Mouse (Mus musculus): Measurements from ENCODE around the gene Igsf8. TPM values are rescaled to one million over a fixed set of nuclear protein-coding genes. Genes with fewer than 3 reads are reported as not detected.

The Igsf8 gene
- polyA plus RNA-seq, 1 experiment from 2014 or later = 24.7 TPM

- Histone ChIP-seq H3K36me3 (ENCODE audit: control insufficient read depth, insufficient read depth, low read length) (0 out of 2 replicates have a peak, but pooled peaks cover 6% of the 10 kb centered on the region), H3K9ac (ENCODE audit: low read length) (no peak overlapping the region), H3K27ac (replicated peaks in 1 of 2; ENCODE audit: control insufficient read depth in 1 of 2, insufficient read depth in 1 of 2, low read depth in 2 of 2, low read length in 2 of 2) (no peak overlapping the region), H3K9me3 (ENCODE audit: control insufficient read depth, low read length) (peaks cover 5% of the 10 kb centered on the region; the same call in 1 of the 2 replicates), H3K4me2 (ENCODE audit: low read length) (no peak overlapping the region), H3K4me1 (ENCODE audit: control insufficient read depth in 2 of 2, insufficient read depth in 2 of 2, low read length in 2 of 2) (no peaks in the 10 kb centered on the region), H3K4me3 (ENCODE audit: control insufficient read depth in 1 of 2, insufficient read depth in 1 of 2, low read depth in 1 of 2, low read length in 2 of 2) (no peak overlapping the region), H3K27me3 (ENCODE audit: control insufficient read depth, insufficient read depth, low read length) (peaks cover 58% of the 10 kb centered on the region)
- WGBS = 10% methylated on average over 7 of the region's 7 CpGs
- no peak for ATAC-seq (ENCODE audit: insufficient number of reproducible peaks, insufficient read depth, low FRiP score, low read depth)
These were observed 63.3 kb downstream of the Igsf8 start for GRCm38 (mm10) chr1:172324725-172325124.

- peaks cover 67% of the 10 kb centered on the region for H3K27me3 ChIP-seq (ENCODE audit: control insufficient read depth, insufficient read depth, low read length)
- H3K4me1 ChIP-seq (ENCODE audit: control insufficient read depth in 2 of 2, insufficient read depth in 2 of 2, low read length in 2 of 2) = no peaks in the 10 kb centered on the region
- no peak for ATAC-seq (ENCODE audit: insufficient number of reproducible peaks, insufficient read depth, low FRiP score, low read depth)
- H3K9me3 ChIP-seq (ENCODE audit: control insufficient read depth, low read length) = peaks cover 5% of the 10 kb centered on the region; the same call in 1 of the 2 replicates
- no peak overlapping the region for H3K27ac ChIP-seq (replicated peaks in 1 of 2; ENCODE audit: control insufficient read depth in 1 of 2, insufficient read depth in 1 of 2, low read depth in 2 of 2, low read length in 2 of 2)
- peak overlapping the region; percentile 80 for H3K4me2 ChIP-seq (ENCODE audit: low read length)
- H3K36me3 ChIP-seq (ENCODE audit: control insufficient read depth, insufficient read depth, low read length) = no peaks in the 10 kb centered on the region
- 18% methylated on average over 87 of the region's 94 CpGs for WGBS
- H3K4me3 ChIP-seq (ENCODE audit: control insufficient read depth in 1 of 2, insufficient read depth in 1 of 2, low read depth in 1 of 2, low read length in 2 of 2) = peak overlapping the region; percentile 46 to 47
- peak overlapping the region; percentile 54; the same call in 1 of the 2 replicates for H3K9ac ChIP-seq (ENCODE audit: low read length)
These were observed 64.5 kb downstream of the Igsf8 start for GRCm38 (mm10) chr1:172325680-172326535.

- Histone ChIP-seq H3K9ac (ENCODE audit: low read length) (no peak overlapping the region), H3K9me3 (ENCODE audit: control insufficient read depth, low read length) (peaks cover 5% of the 10 kb centered on the region; the same call in 1 of the 2 replicates), H3K27ac (replicated peaks in 1 of 2; ENCODE audit: control insufficient read depth in 1 of 2, insufficient read depth in 1 of 2, low read depth in 2 of 2, low read length in 2 of 2) (no peak overlapping the region), H3K4me2 (ENCODE audit: low read length) (peak overlapping the region; percentile 80), H3K36me3 (ENCODE audit: control insufficient read depth, insufficient read depth, low read length) (no peaks in the 10 kb centered on the region), H3K4me1 (ENCODE audit: control insufficient read depth in 2 of 2, insufficient read depth in 2 of 2, low read length in 2 of 2) (no peaks in the 10 kb centered on the region), H3K27me3 (ENCODE audit: control insufficient read depth, insufficient read depth, low read length) (peaks cover 69% of the 10 kb centered on the region), H3K4me3 (ENCODE audit: control insufficient read depth in 1 of 2, insufficient read depth in 1 of 2, low read depth in 1 of 2, low read length in 2 of 2) (peak overlapping the region; percentile 46 to 47; a peak in 3 of 4 replicates)
- 51% methylated on average over 11 of the region's 11 CpGs for WGBS
- ATAC-seq (ENCODE audit: insufficient number of reproducible peaks, insufficient read depth, low FRiP score, low read depth) = no peak
These were observed 65.2 kb downstream of the Igsf8 start for GRCm38 (mm10) chr1:172326684-172327083.

- Histone ChIP-seq H3K27me3 (ENCODE audit: control insufficient read depth, insufficient read depth, low read length) (peaks cover 66% of the 10 kb centered on the region), H3K9ac (ENCODE audit: low read length) (no peak overlapping the region), H3K4me1 (ENCODE audit: control insufficient read depth in 2 of 2, insufficient read depth in 2 of 2, low read length in 2 of 2) (no peaks in the 10 kb centered on the region), H3K36me3 (ENCODE audit: control insufficient read depth, insufficient read depth, low read length) (no peaks in the 10 kb centered on the region), H3K4me2 (ENCODE audit: low read length) (no peak overlapping the region), H3K27ac (replicated peaks in 1 of 2; ENCODE audit: control insufficient read depth in 1 of 2, insufficient read depth in 1 of 2, low read depth in 2 of 2, low read length in 2 of 2) (no peak overlapping the region), H3K4me3 (ENCODE audit: control insufficient read depth in 1 of 2, insufficient read depth in 1 of 2, low read depth in 1 of 2, low read length in 2 of 2) (no peak overlapping the region), H3K9me3 (ENCODE audit: control insufficient read depth, low read length) (peaks cover 5% of the 10 kb centered on the region; the same call in 1 of the 2 replicates)
- WGBS = 78% methylated on average over 16 of the region's 16 CpGs
- no peak for ATAC-seq (ENCODE audit: insufficient number of reproducible peaks, insufficient read depth, low FRiP score, low read depth)
These were observed 66.0 kb downstream of the Igsf8 start for GRCm38 (mm10) chr1:172327206-172328001.

- no peaks in the 10 kb centered on the region for H3K4me1 ChIP-seq (ENCODE audit: control insufficient read depth in 2 of 2, insufficient read depth in 2 of 2, low read length in 2 of 2)
- no peak overlapping the region for H3K4me3 ChIP-seq (ENCODE audit: control insufficient read depth in 1 of 2, insufficient read depth in 1 of 2, low read depth in 1 of 2, low read length in 2 of 2)
- peaks cover 65% of the 10 kb centered on the region for H3K27me3 ChIP-seq (ENCODE audit: control insufficient read depth, insufficient read depth, low read length)
- no peaks in the 10 kb centered on the region for H3K36me3 ChIP-seq (ENCODE audit: control insufficient read depth, insufficient read depth, low read length)
- WGBS = 78% methylated on average over 3 of the region's 3 CpGs
- no peak for ATAC-seq (ENCODE audit: insufficient number of reproducible peaks, insufficient read depth, low FRiP score, low read depth)
- no peak overlapping the region for H3K4me2 ChIP-seq (ENCODE audit: low read length)
- no peak overlapping the region for H3K27ac ChIP-seq (replicated peaks in 1 of 2; ENCODE audit: control insufficient read depth in 1 of 2, insufficient read depth in 1 of 2, low read depth in 2 of 2, low read length in 2 of 2)
- peaks cover 5% of the 10 kb centered on the region; the same call in 1 of the 2 replicates for H3K9me3 ChIP-seq (ENCODE audit: control insufficient read depth, low read length)
- no peak overlapping the region for H3K9ac ChIP-seq (ENCODE audit: low read length)
These were observed 66.6 kb downstream of the Igsf8 start for GRCm38 (mm10) chr1:172328041-172328440.

GRCm38 (mm10) chr1:172328461-172328860 is 67.0 kb downstream of the Igsf8 start:
- H3K4me2 ChIP-seq (ENCODE audit: low read length) = no peak overlapping the region
- no peaks in the 10 kb centered on the region for H3K36me3 ChIP-seq (ENCODE audit: control insufficient read depth, insufficient read depth, low read length)
- no peak overlapping the region for H3K4me3 ChIP-seq (ENCODE audit: control insufficient read depth in 1 of 2, insufficient read depth in 1 of 2, low read depth in 1 of 2, low read length in 2 of 2)
- peaks cover 5% of the 10 kb centered on the region; the same call in 1 of the 2 replicates for H3K9me3 ChIP-seq (ENCODE audit: control insufficient read depth, low read length)
- whole genome bisulfite sequencing = 75% methylated on average over 7 of the region's 7 CpGs
- no peaks in the 10 kb centered on the region for H3K4me1 ChIP-seq (ENCODE audit: control insufficient read depth in 2 of 2, insufficient read depth in 2 of 2, low read length in 2 of 2)
- ATAC-seq (ENCODE audit: insufficient number of reproducible peaks, insufficient read depth, low FRiP score, low read depth) = no peak
- H3K9ac ChIP-seq (ENCODE audit: low read length) = no peak overlapping the region
- H3K27me3 ChIP-seq (ENCODE audit: control insufficient read depth, insufficient read depth, low read length) = peaks cover 69% of the 10 kb centered on the region
- H3K27ac ChIP-seq (replicated peaks in 1 of 2; ENCODE audit: control insufficient read depth in 1 of 2, insufficient read depth in 1 of 2, low read depth in 2 of 2, low read length in 2 of 2) = no peak overlapping the region

- Histone ChIP-seq H3K27me3 (ENCODE audit: control insufficient read depth, insufficient read depth, low read length) (peaks cover 75% of the 10 kb centered on the region), H3K9me3 (ENCODE audit: control insufficient read depth, low read length) (peaks cover 5% of the 10 kb centered on the region; the same call in 1 of the 2 replicates), H3K36me3 (ENCODE audit: control insufficient read depth, insufficient read depth, low read length) (no peaks in the 10 kb centered on the region), H3K27ac (replicated peaks in 1 of 2; ENCODE audit: control insufficient read depth in 1 of 2, insufficient read depth in 1 of 2, low read depth in 2 of 2, low read length in 2 of 2) (no peak within 1 kb of the TSS), H3K4me3 (ENCODE audit: control insufficient read depth in 1 of 2, insufficient read depth in 1 of 2, low read depth in 1 of 2, low read length in 2 of 2) (no peak within 1 kb of the TSS), H3K4me2 (ENCODE audit: low read length) (no peak within 1 kb of the TSS), H3K9ac (ENCODE audit: low read length) (no peak within 1 kb of the TSS), H3K4me1 (ENCODE audit: control insufficient read depth in 2 of 2, insufficient read depth in 2 of 2, low read length in 2 of 2) (no peaks in the 10 kb centered on the region)
- no peak for ATAC-seq (ENCODE audit: insufficient number of reproducible peaks, insufficient read depth, low FRiP score, low read depth)
- 13% methylated on average over 9 of the region's 9 CpGs for WGBS
These were observed 67.7 kb downstream of the Igsf8 start, which contains the start of gene Kcnj9 for GRCm38 (mm10) chr1:172329131-172329530. Gene Kcnj9 (minus strand): TSS chr1:172329318.
